8 mouse cellular contexts compared by ENCODE assay signal in genomic region chr19:23447988-23448497, GRCm38 (mm10). TPM values are rescaled to one million over a fixed set of nuclear protein-coding genes. Genes with fewer than 3 reads are reported as not detected.
DNase-seq lines count a peak whose midpoint lies in the region; ATAC-seq and TF ChIP-seq lines count a peak whose summit lies in the region.

TSS of gene Mamdc2 (minus strand) at chr19:23448442.

- intact Hi-C loops in heart, adult 2 months (cut with DNase I): loop anchor here (5.0 kb wide), 1 partner anchor 46 kb away; no protein-coding TSS in a partner anchor
- intact Hi-C loops in heart, postnatal 25 days (cut with DNase I): no loop called here

- H3K4me3 ChIP-seq in heart, adult 2 months: peak within 1 kb of the TSS; percentile 51
- H3K4me3 ChIP-seq in embryonic facial prominence, embryonic 13.5 days: peak within 1 kb of the TSS; percentile 48
- peak within 1 kb of the TSS; percentile 63 for H3K4me3 ChIP-seq in liver, adult 2 months (ENCODE audit: insufficient read depth, low read depth, low read length)
- peak within 1 kb of the TSS; percentile 38 for H3K4me3 ChIP-seq in midbrain, embryonic 14.5 days (replicated peaks; ENCODE audit: low read depth, low read length)

- H3K4me1 ChIP-seq in heart, adult 2 months (ENCODE audit: control insufficient read depth, insufficient read depth, low read length): peaks cover 4% of the 10 kb centered on the region
- H3K4me1 ChIP-seq in embryonic facial prominence, embryonic 13.5 days: peaks cover 13% of the 10 kb centered on the region
- no peaks in the 10 kb centered on the region for H3K4me1 ChIP-seq in liver, adult 2 months (ENCODE audit: control insufficient read depth, insufficient read depth, low read length)
- peaks cover 14% of the 10 kb centered on the region for H3K4me1 ChIP-seq in midbrain, embryonic 14.5 days (ENCODE audit: control insufficient read depth, insufficient read depth, low read length)

- TF ChIP-seq EP300 in heart, adult 2 months (IDR thresholded peaks at IDR 0.05; ENCODE audit: insufficient read depth, low read depth, low read length): no peak

- no peak for TF ChIP-seq CTCF in heart, adult 2 months (IDR thresholded peaks at IDR 0.05)
- TF ChIP-seq CTCF in liver, adult 2 months (IDR thresholded peaks at IDR 0.05; ENCODE audit: low read depth, low read length): no peak

- no peaks in the 10 kb centered on the region for H3K36me3 ChIP-seq in heart, adult 2 months (ENCODE audit: control insufficient read depth, insufficient read depth, low read length)
- no peaks in the 10 kb centered on the region for H3K36me3 ChIP-seq in embryonic facial prominence, embryonic 13.5 days
- no peaks in the 10 kb centered on the region for H3K36me3 ChIP-seq in liver, adult 2 months (ENCODE audit: control insufficient read depth, insufficient read depth, low read length)
- H3K36me3 ChIP-seq in midbrain, embryonic 14.5 days (ENCODE audit: control insufficient read depth, insufficient read depth, low read length): no peaks in the 10 kb centered on the region

- peak within 1 kb of the TSS; percentile 92 for H3K4me2 ChIP-seq in embryonic facial prominence, embryonic 13.5 days
- H3K4me2 ChIP-seq in midbrain, embryonic 14.5 days (ENCODE audit: low read length): peak within 1 kb of the TSS; percentile 89

- peak within 1 kb of the TSS; percentile 36; the same call in 1 of the 2 replicates for H3K27ac ChIP-seq in heart, adult 2 months
- H3K27ac ChIP-seq in embryonic facial prominence, embryonic 13.5 days: no peak within 1 kb of the TSS
- H3K27ac ChIP-seq in liver, adult 2 months (replicated peaks; ENCODE audit: insufficient read depth, low read depth, low read length): 0 out of 2 replicates have a peak within 1 kb of the TSS, but pooled peaks have one; percentile 4
- H3K27ac ChIP-seq in midbrain, embryonic 14.5 days (replicated peaks; ENCODE audit: low read depth, low read length): no peak within 1 kb of the TSS

- peak; percentile 69; the same call in 1 of the 2 replicates for ATAC-seq in embryonic facial prominence, embryonic 13.5 days (ENCODE audit: insufficient number of reproducible peaks, insufficient read depth, low FRiP score, low TSS enrichment, low read depth)
- ATAC-seq in hematopoietic stem cell, adult 5-6 weeks (replicated peaks in 1 of 2; ENCODE audit: insufficient read depth in 1 of 2, low FRiP score in 2 of 2, low TSS enrichment in 1 of 2, low read depth in 1 of 2, poor library complexity in 2 of 2, severe bottlenecking in 2 of 2): peak; percentile 4 to 36; a peak in 2 of 4 replicates
- peak; percentile 62 for ATAC-seq in midbrain, embryonic 14.5 days (ENCODE audit: low FRiP score, low TSS enrichment)

- peak within 1 kb of the TSS; percentile 25 for H3K9ac ChIP-seq in heart, adult 2 months (ENCODE audit: low read depth, low read length)
- H3K9ac ChIP-seq in embryonic facial prominence, embryonic 13.5 days: peak within 1 kb of the TSS; percentile 64
- H3K9ac ChIP-seq in liver, adult 2 months (ENCODE audit: low read depth, low read length): peak within 1 kb of the TSS; percentile 52; the same call in 1 of the 2 replicates
- peak within 1 kb of the TSS; percentile 45; the same call in 1 of the 2 replicates for H3K9ac ChIP-seq in midbrain, embryonic 14.5 days (replicated peaks; ENCODE audit: low read length)

- DNase-seq in heart, adult 2 months: peak; percentile 18 to 47
- no peak for DNase-seq in heart, postnatal 25 days (ENCODE audit: low spot score)
- peak; percentile 1 for DNase-seq in adrenal gland, adult 8-10 months
- no peak for DNase-seq in liver, adult 2 months (ENCODE audit: extremely low read depth, low read depth, low spot score)
- DNase-seq in midbrain, embryonic 14.5 days: peak; percentile 49
- DNase-seq in yolk sac, embryonic 10.5 days (ENCODE audit: low spot score): peak; percentile 9

- no peaks in the 10 kb centered on the region for H3K9me3 ChIP-seq in embryonic facial prominence, embryonic 13.5 days
- H3K9me3 ChIP-seq in midbrain, embryonic 14.5 days (ENCODE audit: control insufficient read depth, low read length): 0 out of 2 replicates have a peak, but pooled peaks cover 5% of the 10 kb centered on the region

- no peak for TF ChIP-seq POLR2A in heart, adult 2 months (IDR thresholded peaks at IDR 0.05; ENCODE audit: insufficient read depth, low read depth, low read length)
- no peak for TF ChIP-seq POLR2A in liver, adult 2 months (IDR thresholded peaks at IDR 0.05; ENCODE audit: extremely low read depth, insufficient read depth, low read length)

- no peaks in the 10 kb centered on the region for H3K79me2 ChIP-seq in heart, adult 2 months (replicated peaks; ENCODE audit: control insufficient read depth, insufficient read depth, low read length)
- no peaks in the 10 kb centered on the region for H3K79me2 ChIP-seq in liver, adult 2 months (ENCODE audit: control insufficient read depth, insufficient read depth, low read length)

- 5% methylated on average over 19 of the region's 19 CpGs for WGBS in heart, adult 2 months
- under 1% methylated on average over 19 of the region's 19 CpGs for WGBS in embryonic facial prominence, embryonic 13.5 days
- WGBS in liver, adult 2 months: 2% methylated on average over 19 of the region's 19 CpGs
- WGBS in midbrain, embryonic 14.5 days: 2% methylated on average over 19 of the region's 19 CpGs

- no peaks in the 10 kb centered on the region for H3K27me3 ChIP-seq in heart, adult 2 months (ENCODE audit: control insufficient read depth, insufficient read depth, low read length)
- H3K27me3 ChIP-seq in embryonic facial prominence, embryonic 13.5 days: peaks cover 23% of the 10 kb centered on the region
- H3K27me3 ChIP-seq in liver, adult 2 months (ENCODE audit: control insufficient read depth, insufficient read depth, low read length): peaks cover 5% of the 10 kb centered on the region
- no peaks in the 10 kb centered on the region; the same call in 1 of the 2 replicates for H3K27me3 ChIP-seq in midbrain, embryonic 14.5 days (ENCODE audit: control insufficient read depth, insufficient read depth, low read length)

RNA-seq across cellular contexts. Expression of gene Mamdc2, which starts in this region (rescaled TPM):
- 1 to 10 TPM; 1.8 to 2.6 TPM for total RNA-seq in heart, adult 2 months (2021)
- polyA plus RNA-seq in heart, adult 2 months (2012; rRNA removed): 2.4 and 3.0 TPM in 2 replicates
- total RNA-seq in heart, postnatal 25 days (2021): 1 to 10 TPM; 2.0 to 2.7 TPM
- 1 to 10 TPM; 2.4 to 3.5 (median 3.0) TPM for total RNA-seq in adrenal gland, adult 8-10 months (2022)
- polyA plus RNA-seq in embryonic facial prominence, embryonic 13.5 days (2015; fragmentation: Nextera tagmentation; extraction: Ambion mirVana): 1.0 and 1.3 TPM in 2 replicates
- 11.1 and 15.6 TPM in 2 replicates for total RNA-seq in hematopoietic stem cell, adult 5-6 weeks (2017)
- total RNA-seq in liver, adult 2 months (2014; rRNA removed): 2.1 and 3.0 TPM in 2 replicates
- polyA plus RNA-seq in liver, adult 2 months (2012; rRNA removed): 1.3 and 1.5 TPM in 2 replicates
- 1.1 and 1.5 TPM in 2 replicates for polyA plus RNA-seq in midbrain, embryonic 14.5 days (2014; fragmentation: Nextera tagmentation; extraction: Ambion mirVana)

Comparison
In these comparisons a context has a peak if more than half of its experiments do, and no peak if none do; other contexts are left out.
1. DNase-seq: peak in heart, adult 2 months (2 of 2), adrenal gland, adult 8-10 months (single experiment), midbrain, embryonic 14.5 days (single experiment) and yolk sac, embryonic 10.5 days (single experiment); none in heart, postnatal 25 days (single experiment) and liver, adult 2 months (single experiment).
2. H3K27ac ChIP-seq: peak in heart, adult 2 months (single experiment) and liver, adult 2 months (single experiment); none in embryonic facial prominence, embryonic 13.5 days (single experiment) and midbrain, embryonic 14.5 days (single experiment).
3. Peak in every context shown above with its lines, with median percentiles within 50 percentile points of each other: H3K4me3 ChIP-seq, H3K9ac ChIP-seq and ATAC-seq.